ENCODE assay signal across 8 mouse cellular contexts in genomic region chr14:26639961-26640360, GRCm38 (mm10). TPM values are rescaled to one million over a fixed set of nuclear protein-coding genes. Genes with fewer than 3 reads are reported as not detected.
A peak's percentile ranks its signal among the peaks of the same experiment; 100 is the strongest.
DNase-seq lines count a peak whose midpoint lies in the region; ATAC-seq and TF ChIP-seq lines count a peak whose summit lies in the region.

No protein-coding gene starts in this region.

- peak; percentile 35; the same call in 1 of the 2 replicates for TF ChIP-seq CTCF in gastrocnemius, adult 2 months (IDR thresholded peaks at IDR 0.05)
- TF ChIP-seq CTCF in G1E (IDR thresholded peaks at IDR 0.05; ENCODE audit: low read depth, low read length): no peak

- WGBS in forebrain, embryonic 10.5 days: 74% methylated on average over 2 of the region's 2 CpGs
- WGBS in midbrain, embryonic 14.5 days: 23% methylated on average over 2 of the region's 2 CpGs

- peak overlapping the region; percentile 89 for H3K4me2 ChIP-seq in midbrain, embryonic 14.5 days (ENCODE audit: low read length)

- no peak for DNase-seq in gastrocnemius, adult 2 months
- DNase-seq in gastrocnemius, postnatal 25 days: no peak
- no peak for DNase-seq in G1E (ENCODE audit: low spot score)
- DNase-seq in forebrain, embryonic 10.5 days (ENCODE audit: extremely low spot score, low spot score): no peak
- DNase-seq in kidney, postnatal 25 days: peak; percentile 20 to 30
- DNase-seq in midbrain, embryonic 14.5 days: peak; percentile 21
- DNase-seq in frontal cortex, adult 2 months (ENCODE audit: extremely low spot score in 1 of 2, low spot score in 1 of 2): no peak
- no peak for DNase-seq in adrenal gland, postnatal 4 days (ENCODE audit: low spot score in 2 of 2)

- peak overlapping the region; percentile 98 for H3K27ac ChIP-seq in gastrocnemius, adult 2 months
- H3K27ac ChIP-seq in forebrain, embryonic 10.5 days: no peak overlapping the region
- no peak overlapping the region for H3K27ac ChIP-seq in midbrain, embryonic 14.5 days (replicated peaks; ENCODE audit: low read depth, low read length)

- no peaks in the 10 kb centered on the region for H3K27me3 ChIP-seq in G1E (ENCODE audit: insufficient read depth, low read length)
- H3K27me3 ChIP-seq in forebrain, embryonic 10.5 days (ENCODE audit: poor library complexity, severe bottlenecking): no peaks in the 10 kb centered on the region
- H3K27me3 ChIP-seq in midbrain, embryonic 14.5 days (ENCODE audit: control insufficient read depth, insufficient read depth, low read length): no peaks in the 10 kb centered on the region

- H3K9ac ChIP-seq in midbrain, embryonic 14.5 days (replicated peaks; ENCODE audit: low read length): peak overlapping the region; percentile 89

- H3K4me1 ChIP-seq in G1E (ENCODE audit: insufficient read depth, low read depth, low read length): peaks cover 42% of the 10 kb centered on the region
- peaks cover 21% of the 10 kb centered on the region for H3K4me1 ChIP-seq in forebrain, embryonic 10.5 days
- H3K4me1 ChIP-seq in midbrain, embryonic 14.5 days (ENCODE audit: control insufficient read depth, insufficient read depth, low read length): peaks cover 22% of the 10 kb centered on the region

- H3K9me3 ChIP-seq in G1E (replicated peaks): no peaks in the 10 kb centered on the region
- H3K9me3 ChIP-seq in forebrain, embryonic 10.5 days: no peaks in the 10 kb centered on the region
- H3K9me3 ChIP-seq in midbrain, embryonic 14.5 days (ENCODE audit: control insufficient read depth, low read length): no peaks in the 10 kb centered on the region

- peak overlapping the region; percentile 94 for H3K4me3 ChIP-seq in gastrocnemius, adult 2 months
- H3K4me3 ChIP-seq in G1E (ENCODE audit: low read depth, low read length): peak overlapping the region; percentile 84
- H3K4me3 ChIP-seq in forebrain, embryonic 10.5 days: peak overlapping the region; percentile 97
- peak overlapping the region; percentile 91 for H3K4me3 ChIP-seq in midbrain, embryonic 14.5 days (replicated peaks; ENCODE audit: low read depth, low read length)

- no peak for ATAC-seq in G1E (ENCODE audit: extremely low read depth, insufficient number of reproducible peaks, low FRiP score, poor library complexity, severe bottlenecking)
- ATAC-seq in midbrain, embryonic 14.5 days (ENCODE audit: low FRiP score, low TSS enrichment): no peak

- intact Hi-C loops in gastrocnemius, adult 2 months (cut with DNase I): loop anchor here (2.0 to 5.0 kb wide), 2 partner anchors 58 to 151 kb away; no protein-coding TSS in a partner anchor

- peaks cover 7% of the 10 kb centered on the region for H3K36me3 ChIP-seq in G1E (replicated peaks)
- peaks cover 7% of the 10 kb centered on the region for H3K36me3 ChIP-seq in forebrain, embryonic 10.5 days (replicated peaks)
- no peaks in the 10 kb centered on the region for H3K36me3 ChIP-seq in midbrain, embryonic 14.5 days (ENCODE audit: control insufficient read depth, insufficient read depth, low read length)

RNA-seq across cellular contexts. Expression of gene Arf4, which starts 2.1 kb away (rescaled TPM):
- total RNA-seq in gastrocnemius, adult 2 months (2021): 10 to 100 TPM; 27.0 to 36.3 TPM
- 10 to 100 TPM; 35.0 to 39.6 TPM for total RNA-seq in gastrocnemius, postnatal 25 days (2021)
- 454 and 572 TPM in 2 replicates for total RNA-seq in G1E (2014; fragmentation: Nextera tagmentation)
- total RNA-seq in G1E (2017): 68.0 and 83.3 TPM in 2 replicates
- 205 and 234 TPM in 2 replicates for polyA plus RNA-seq in G1E (2012)
- polyA plus RNA-seq in forebrain, embryonic 10.5 days (2016; fragmentation: Nextera tagmentation; extraction: Ambion mirVana): 472 and 487 TPM in 2 replicates
- polyA plus RNA-seq in midbrain, embryonic 14.5 days (2014; fragmentation: Nextera tagmentation; extraction: Ambion mirVana): 544 and 580 TPM in 2 replicates
- polyA plus RNA-seq in frontal cortex, adult 2 months (2012; rRNA removed): 107 and 111 TPM in 2 replicates
- total RNA-seq in adrenal gland, postnatal 4 days (2021): 100 to 1,000 TPM; 182 to 190 TPM

RNA-seq across cellular contexts. Expression of gene Pde12, which starts 29.7 kb away (rescaled TPM):
- 1 to 10 TPM; 3.2 to 4.9 TPM for total RNA-seq in gastrocnemius, adult 2 months (2021)
- total RNA-seq in gastrocnemius, postnatal 25 days (2021): 1 to 10 TPM; 2.9 to 3.1 TPM
- total RNA-seq in G1E (2014; fragmentation: Nextera tagmentation) (16.7 and 18.7 TPM in 2 replicates), G1E (2017) (13.1 and 14.2 TPM in 2 replicates)
- polyA plus RNA-seq in G1E (2012): 12.3 and 13.5 TPM in 2 replicates
- polyA plus RNA-seq in forebrain, embryonic 10.5 days (2016; fragmentation: Nextera tagmentation; extraction: Ambion mirVana): 11.4 and 11.8 TPM in 2 replicates
- 14.6 and 15.6 TPM in 2 replicates for polyA plus RNA-seq in midbrain, embryonic 14.5 days (2014; fragmentation: Nextera tagmentation; extraction: Ambion mirVana)
- 4.8 and 4.9 TPM in 2 replicates for polyA plus RNA-seq in frontal cortex, adult 2 months (2012; rRNA removed)
- total RNA-seq in adrenal gland, postnatal 4 days (2021): 1 to 10 TPM; 8.9 to 9.9 TPM

RNA-seq across cellular contexts. Expression of gene Dnah12, which starts 53.1 kb away (rescaled TPM):
- total RNA-seq in gastrocnemius, adult 2 months (2021): not detected
- not detected for total RNA-seq in gastrocnemius, postnatal 25 days (2021)
- total RNA-seq in G1E (2014; fragmentation: Nextera tagmentation) (not detected in 2 replicates), G1E (2017) (0.06 and 0.16 TPM in 2 replicates)
- polyA plus RNA-seq in G1E (2012): not detected in 2 replicates
- not detected in 2 replicates for polyA plus RNA-seq in forebrain, embryonic 10.5 days (2016; fragmentation: Nextera tagmentation; extraction: Ambion mirVana)
- polyA plus RNA-seq in midbrain, embryonic 14.5 days (2014; fragmentation: Nextera tagmentation; extraction: Ambion mirVana): 0.04 and 0.12 TPM in 2 replicates
- 0.04 and 0.06 TPM in 2 replicates for polyA plus RNA-seq in frontal cortex, adult 2 months (2012; rRNA removed)
- total RNA-seq in adrenal gland, postnatal 4 days (2021): under 1 TPM; 0.03 to 0.11 TPM

Comparison
In these comparisons a context has a peak if more than half of its experiments do, and no peak if none do; other contexts are left out.
1. DNase-seq: peak in kidney, postnatal 25 days (2 of 2) and midbrain, embryonic 14.5 days (single experiment); none in gastrocnemius, adult 2 months (single experiment), gastrocnemius, postnatal 25 days (single experiment), G1E (single experiment), forebrain, embryonic 10.5 days (single experiment), frontal cortex, adult 2 months (0 of 2) and adrenal gland, postnatal 4 days (0 of 2).
2. Peak in every context shown above with its lines, with median percentiles within 50 percentile points of each other: H3K4me3 ChIP-seq.